In the genomic region with DNA sequence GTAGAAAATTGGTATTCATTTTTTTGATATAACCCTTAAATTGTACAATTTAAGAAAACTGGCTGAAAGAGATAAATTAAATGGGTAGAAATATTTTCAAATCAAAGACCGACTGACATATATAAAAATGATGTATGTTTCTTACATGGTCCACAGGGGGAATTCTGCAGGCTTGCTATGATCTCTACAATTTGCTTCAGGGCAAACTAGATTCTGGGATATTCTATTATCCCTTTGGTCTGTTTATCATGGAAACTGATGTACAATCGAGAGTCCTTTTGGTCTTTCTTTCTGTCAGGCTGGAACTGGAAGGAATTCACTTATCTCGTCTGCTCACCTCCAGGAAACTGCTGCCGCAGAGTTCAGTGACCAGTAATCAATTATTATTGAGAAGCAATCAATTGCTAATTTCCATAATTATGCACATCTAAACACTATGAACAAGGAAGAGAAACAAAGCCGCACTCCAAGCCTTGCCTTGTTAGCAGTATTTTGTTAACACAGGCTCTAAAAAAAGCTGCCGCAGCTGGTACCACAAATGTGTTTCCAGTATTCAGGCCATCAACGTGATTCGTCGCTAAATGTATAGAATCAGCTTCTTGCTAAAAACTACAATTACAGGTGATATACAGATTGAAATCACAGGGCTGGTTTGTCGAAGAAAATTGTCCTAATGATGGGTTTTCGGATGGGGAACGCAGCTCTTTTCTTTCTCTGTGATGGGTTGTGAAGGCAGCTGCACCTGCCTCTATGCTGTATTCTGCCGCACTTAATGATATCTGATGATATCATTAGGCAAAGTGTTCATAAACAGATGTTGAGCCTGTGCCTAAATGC, we compare ENCODE assay signal across 14 mouse cellular contexts.
DNase-seq lines count a peak whose midpoint lies in the region; ATAC-seq lines count a peak whose summit lies in the region.
"Had no signal": no experiment of that assay in that cellular context is flagged by ENCODE, and none has a peak within 500 bp of the region (broad histone marks: within the 10 kb centered on the region; RNA-seq: fewer than 3 reads in every experiment).

No protein-coding gene starts in this region.

- no peaks in the 10 kb centered on the region for H3K4me1 ChIP-seq in forebrain, embryonic 11.5 days (replicated peaks; ENCODE audit: control insufficient read depth, insufficient read depth, low read length)
- H3K4me1 ChIP-seq in forebrain, embryonic 10.5 days = no peaks in the 10 kb centered on the region
- no peaks in the 10 kb centered on the region for H3K4me1 ChIP-seq in midbrain, embryonic 13.5 days (replicated peaks)
- no peaks in the 10 kb centered on the region for H3K4me1 ChIP-seq in midbrain, embryonic 10.5 days
- H3K4me1 ChIP-seq in hindbrain, embryonic 16.5 days (ENCODE audit: control insufficient read depth, insufficient read depth, low read depth, low read length) = no peaks in the 10 kb centered on the region
- H3K4me1 ChIP-seq: liver, embryonic 13.5 days had no signal

- no peaks in the 10 kb centered on the region for H3K27me3 ChIP-seq in forebrain, embryonic 11.5 days (ENCODE audit: control insufficient read depth, insufficient read depth, low read length)
- no peaks in the 10 kb centered on the region for H3K27me3 ChIP-seq in forebrain, embryonic 10.5 days (ENCODE audit: poor library complexity, severe bottlenecking)
- no peaks in the 10 kb centered on the region for H3K27me3 ChIP-seq in midbrain, embryonic 13.5 days
- no peaks in the 10 kb centered on the region for H3K27me3 ChIP-seq in midbrain, embryonic 10.5 days (ENCODE audit: low read depth, poor library complexity, severe bottlenecking)
- no peaks in the 10 kb centered on the region for H3K27me3 ChIP-seq in hindbrain, embryonic 16.5 days (replicated peaks; ENCODE audit: control insufficient read depth, insufficient read depth, low read length)
- H3K27me3 ChIP-seq: liver, embryonic 13.5 days had no signal

- no peak for DNase-seq in forebrain, embryonic 11.5 days (ENCODE audit: low spot score)
- DNase-seq in forebrain, embryonic 10.5 days (ENCODE audit: extremely low spot score, low spot score) = no peak
- DNase-seq in midbrain, embryonic 10.5 days (ENCODE audit: low spot score) = no peak
- DNase-seq in right cerebral cortex, postnatal 10 days (ENCODE audit: low spot score in 2 of 2) = peak; percentile 48 to 61
- no peak for DNase-seq in heart, postnatal 25 days (ENCODE audit: low spot score)
- DNase-seq in gastrocnemius, adult 18-20 months (ENCODE audit: low spot score) = no peak
- DNase-seq: gastrocnemius, postnatal 14 days; liver, embryonic 13.5 days; lung, postnatal 10 days had no signal

- no peaks in the 10 kb centered on the region for H3K36me3 ChIP-seq in forebrain, embryonic 11.5 days (ENCODE audit: control insufficient read depth, insufficient read depth, low read length)
- no peaks in the 10 kb centered on the region for H3K36me3 ChIP-seq in forebrain, embryonic 10.5 days (replicated peaks)
- no peaks in the 10 kb centered on the region for H3K36me3 ChIP-seq in midbrain, embryonic 13.5 days
- no peaks in the 10 kb centered on the region for H3K36me3 ChIP-seq in midbrain, embryonic 10.5 days
- H3K36me3 ChIP-seq in hindbrain, embryonic 16.5 days (ENCODE audit: control insufficient read depth, insufficient read depth, low read length) = no peaks in the 10 kb centered on the region
- H3K36me3 ChIP-seq: liver, embryonic 13.5 days had no signal

- no peak overlapping the region for H3K4me2 ChIP-seq in forebrain, embryonic 11.5 days (ENCODE audit: low read depth, low read length, severe bottlenecking)
- no peak overlapping the region for H3K4me2 ChIP-seq in midbrain, embryonic 13.5 days (replicated peaks)
- peak overlapping the region; percentile 14; the same call in 1 of the 2 replicates for H3K4me2 ChIP-seq in hindbrain, embryonic 16.5 days (ENCODE audit: low read length)
- H3K4me2 ChIP-seq: liver, embryonic 13.5 days had no signal

- peak overlapping the region; percentile 7; the same call in 1 of the 2 replicates for H3K27ac ChIP-seq in forebrain, embryonic 11.5 days (ENCODE audit: low read depth, low read length)
- no peak overlapping the region for H3K27ac ChIP-seq in forebrain, embryonic 10.5 days
- peak overlapping the region; percentile 4; the same call in 1 of the 2 replicates for H3K27ac ChIP-seq in midbrain, embryonic 13.5 days
- no peak overlapping the region for H3K27ac ChIP-seq in midbrain, embryonic 10.5 days (replicated peaks)
- H3K27ac ChIP-seq in hindbrain, embryonic 16.5 days (ENCODE audit: low read depth, low read length) = no peak overlapping the region
- H3K27ac ChIP-seq: kidney, postnatal 0 days; liver, embryonic 13.5 days had no signal

- intact Hi-C loops in heart, postnatal 25 days (cut with DNase I) = no loop called here

- 72% methylated on average over 13 of the region's 13 CpGs for WGBS in forebrain, embryonic 11.5 days
- WGBS in forebrain, embryonic 10.5 days = 85% methylated on average over 13 of the region's 13 CpGs
- WGBS in midbrain, embryonic 13.5 days = 74% methylated on average over 13 of the region's 13 CpGs
- 85% methylated on average over 13 of the region's 13 CpGs for WGBS in midbrain, embryonic 10.5 days
- 53% methylated on average over 13 of the region's 13 CpGs for WGBS in hindbrain, embryonic 16.5 days

- no peaks in the 10 kb centered on the region for H3K9me3 ChIP-seq in forebrain, embryonic 11.5 days (ENCODE audit: control insufficient read depth, low read length)
- no peaks in the 10 kb centered on the region for H3K9me3 ChIP-seq in forebrain, embryonic 10.5 days
- no peaks in the 10 kb centered on the region for H3K9me3 ChIP-seq in midbrain, embryonic 13.5 days
- H3K9me3 ChIP-seq in midbrain, embryonic 10.5 days (replicated peaks) = no peaks in the 10 kb centered on the region
- H3K9me3 ChIP-seq in hindbrain, embryonic 16.5 days (ENCODE audit: control insufficient read depth, low read length) = no peaks in the 10 kb centered on the region
- H3K9me3 ChIP-seq: liver, embryonic 13.5 days had no signal

- ATAC-seq in forebrain, embryonic 11.5 days (replicated peaks; ENCODE audit: low FRiP score) = peak; percentile 64; the same call in 1 of the 2 replicates
- ATAC-seq in midbrain, embryonic 13.5 days = no peak
- 0 out of 2 replicates have a peak, but pooled peaks have one; percentile 40 for ATAC-seq in hindbrain, embryonic 16.5 days
- ATAC-seq: inflammation-experienced regulatory T-cells, adult 6 months; Patski had no signal

- H3K9ac ChIP-seq in forebrain, embryonic 11.5 days (ENCODE audit: low read length) = no peak overlapping the region
- H3K9ac ChIP-seq in midbrain, embryonic 13.5 days (replicated peaks) = no peak overlapping the region
- peak overlapping the region; percentile 22; the same call in 1 of the 2 replicates for H3K9ac ChIP-seq in hindbrain, embryonic 16.5 days (ENCODE audit: low read depth, low read length)
- H3K9ac ChIP-seq: liver, embryonic 13.5 days had no signal

- H3K4me3 ChIP-seq in forebrain, embryonic 11.5 days (ENCODE audit: low read depth, low read length) = no peak overlapping the region
- H3K4me3 ChIP-seq in forebrain, embryonic 10.5 days = no peak overlapping the region
- H3K4me3 ChIP-seq in midbrain, embryonic 13.5 days (replicated peaks) = no peak overlapping the region
- H3K4me3 ChIP-seq in midbrain, embryonic 10.5 days = no peak overlapping the region
- H3K4me3 ChIP-seq in hindbrain, embryonic 16.5 days (ENCODE audit: low read length) = no peak overlapping the region
- H3K4me3 ChIP-seq: liver, embryonic 13.5 days had no signal

Comparison
In these comparisons a context has a peak if more than half of its experiments do, and no peak if none do; other contexts are left out.
1. H3K27ac ChIP-seq: peak in forebrain, embryonic 11.5 days (single experiment) and midbrain, embryonic 13.5 days (single experiment); none in forebrain, embryonic 10.5 days (single experiment), midbrain, embryonic 10.5 days (single experiment) and hindbrain, embryonic 16.5 days (single experiment).
2. DNase-seq: peak in right cerebral cortex, postnatal 10 days (2 of 2); none in forebrain, embryonic 11.5 days (single experiment), forebrain, embryonic 10.5 days (single experiment), midbrain, embryonic 10.5 days (single experiment), heart, postnatal 25 days (single experiment) and gastrocnemius, adult 18-20 months (single experiment).